Mouse (Mus musculus): ENCODE measurements around the gene Slit3. TPM values are rescaled to one million over a fixed set of nuclear protein-coding genes. Genes with fewer than 3 reads are reported as not detected.

Slit3 gene
- polyA plus RNA-seq, 1 experiment from 2014 or later = 4.9 TPM

GRCm38 (mm10) chr11:35270396-35270795, 149.4 kb downstream of the Slit3 start:
- WGBS = 88% methylated on average over 9 of the region's 9 CpGs
- DNase-seq (ENCODE audit: extremely low spot score, low spot score) = no peak
- H3K27ac ChIP-seq = no peak overlapping the region

DNA sequence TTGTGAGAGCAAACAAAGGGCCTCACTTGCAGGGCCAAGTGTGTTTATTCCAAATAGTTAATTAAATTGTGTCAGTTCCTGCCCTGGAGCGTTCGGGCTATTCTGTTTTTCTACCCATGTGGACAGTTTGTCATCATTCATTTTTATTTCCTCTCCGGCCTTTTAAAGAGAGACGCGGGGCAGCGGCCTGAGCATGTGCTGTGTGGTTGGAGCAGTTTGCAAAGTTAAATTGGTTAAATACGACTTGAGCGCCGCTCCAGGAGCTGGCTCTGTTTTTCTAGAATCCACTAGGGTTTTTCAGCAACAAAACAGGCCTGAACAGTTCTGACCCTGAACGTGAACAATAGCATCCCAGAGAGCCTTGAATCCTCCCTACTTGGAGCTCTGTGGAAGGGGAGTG, 152.4 kb downstream of the Slit3 start:
- DNase-seq (ENCODE audit: extremely low spot score, low spot score) = no peak
- H3K9me3 ChIP-seq = no peaks in the 10 kb centered on the region
- H3K4me3 ChIP-seq = no peak overlapping the region
- WGBS = 60% methylated on average over 10 of the region's 10 CpGs
- peaks cover 61% of the 10 kb centered on the region for H3K4me1 ChIP-seq
- no peaks in the 10 kb centered on the region for H3K36me3 ChIP-seq (replicated peaks)
- H3K27ac ChIP-seq = no peak overlapping the region
- H3K27me3 ChIP-seq (ENCODE audit: poor library complexity, severe bottlenecking) = peaks cover 59% of the 10 kb centered on the region

More at GRCm38 (mm10) chr11:35270396-35270795, 149.4 kb downstream of the Slit3 start:
- Histone ChIP-seq H3K27me3 (ENCODE audit: poor library complexity, severe bottlenecking) (peaks cover 36% of the 10 kb centered on the region), H3K4me1 (peaks cover 36% of the 10 kb centered on the region), H3K9me3 (no peaks in the 10 kb centered on the region), H3K36me3 (replicated peaks) (no peaks in the 10 kb centered on the region), H3K4me3 (no peak overlapping the region)

GRCm38 (mm10) chr11:35274036-35274435, 153.0 kb downstream of the Slit3 start:
- Histone ChIP-seq H3K4me3 (no peak overlapping the region), H3K36me3 (replicated peaks) (no peaks in the 10 kb centered on the region), H3K9me3 (no peaks in the 10 kb centered on the region), H3K4me1 (peaks cover 60% of the 10 kb centered on the region), H3K27ac (no peak overlapping the region), H3K27me3 (ENCODE audit: poor library complexity, severe bottlenecking) (peaks cover 64% of the 10 kb centered on the region)
- no peak for DNase-seq (ENCODE audit: extremely low spot score, low spot score)
- 95% methylated on average over 3 of the region's 3 CpGs for WGBS

- Histone ChIP-seq H3K27ac (no peak overlapping the region), H3K36me3 (replicated peaks) (no peaks in the 10 kb centered on the region), H3K4me3 (no peak overlapping the region), H3K27me3 (ENCODE audit: poor library complexity, severe bottlenecking) (peaks cover 76% of the 10 kb centered on the region), H3K9me3 (no peaks in the 10 kb centered on the region), H3K4me1 (peaks cover 57% of the 10 kb centered on the region)
- DNase-seq (ENCODE audit: extremely low spot score, low spot score) = no peak
- 90% methylated on average over 7 of the region's 7 CpGs for WGBS
Observed at GRCm38 (mm10) chr11:35275300-35275699, 154.3 kb downstream of the Slit3 start.

DNA sequence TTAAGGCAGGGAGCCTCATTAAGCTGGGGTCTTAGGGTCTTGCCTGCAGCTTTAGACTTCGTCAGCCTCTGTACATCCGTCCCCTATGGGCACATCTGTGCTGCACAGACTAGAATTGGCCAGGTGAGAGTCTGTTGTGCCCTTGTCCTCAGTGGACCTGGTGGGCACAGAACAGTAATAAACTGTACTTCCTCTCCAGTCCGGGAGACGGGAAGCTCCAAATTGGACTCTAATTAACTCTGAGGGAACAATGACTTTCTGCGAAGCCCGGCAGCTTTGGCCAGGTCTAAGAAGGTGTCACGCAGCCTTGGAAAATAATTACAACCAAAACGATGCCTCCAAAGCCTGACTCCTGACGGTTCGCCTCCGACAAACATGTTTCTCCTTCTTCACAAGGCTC, 155.0 kb downstream of the Slit3 start:
- DNase-seq (ENCODE audit: extremely low spot score, low spot score) = no peak
- 54% methylated on average over 11 of the region's 11 CpGs for WGBS
- Histone ChIP-seq H3K4me3 (no peak overlapping the region), H3K27ac (no peak overlapping the region), H3K36me3 (replicated peaks) (no peaks in the 10 kb centered on the region), H3K4me1 (peaks cover 53% of the 10 kb centered on the region), H3K27me3 (ENCODE audit: poor library complexity, severe bottlenecking) (peaks cover 79% of the 10 kb centered on the region), H3K9me3 (no peaks in the 10 kb centered on the region)

DNA sequence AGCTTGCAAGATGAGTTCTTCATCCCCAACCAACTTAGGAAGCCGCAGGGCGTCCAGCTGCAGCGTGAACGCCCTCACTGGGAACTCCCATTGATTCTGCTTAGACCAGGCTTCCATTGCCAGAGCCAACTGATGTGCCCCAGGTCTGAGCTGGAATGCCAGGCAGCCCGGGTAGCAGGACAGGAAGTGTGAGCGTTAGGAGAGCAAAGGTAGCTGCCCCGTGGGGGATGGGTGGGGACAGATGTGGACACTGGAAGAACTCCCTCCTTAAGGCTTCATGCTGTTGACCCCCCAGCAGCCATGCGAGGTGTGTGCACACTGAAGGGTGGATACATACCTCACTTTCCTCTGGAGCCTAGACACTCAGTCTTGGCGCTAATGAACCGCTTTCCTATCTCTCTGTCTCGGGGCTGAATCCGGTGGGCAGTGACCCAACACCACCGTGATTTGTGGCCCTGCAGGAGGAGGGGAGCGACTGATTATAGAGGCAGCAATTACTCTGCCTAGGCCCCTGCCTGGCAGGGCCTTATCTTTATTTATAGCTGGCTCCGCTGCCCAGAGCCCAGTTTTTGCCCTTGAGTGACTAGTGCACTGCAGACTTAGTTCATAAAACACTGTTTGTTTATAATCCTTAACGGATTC, 157.2 kb downstream of the Slit3 start:
- Histone ChIP-seq H3K4me1 (peaks cover 49% of the 10 kb centered on the region), H3K4me3 (no peak overlapping the region), H3K36me3 (replicated peaks) (no peaks in the 10 kb centered on the region), H3K27me3 (ENCODE audit: poor library complexity, severe bottlenecking) (peaks cover 82% of the 10 kb centered on the region), H3K27ac (no peak overlapping the region), H3K9me3 (no peaks in the 10 kb centered on the region)
- no peak for DNase-seq (ENCODE audit: extremely low spot score, low spot score)
- WGBS = 85% methylated on average over 16 of the region's 16 CpGs

GRCm38 (mm10) chr11:35280826-35281225, 159.8 kb downstream of the Slit3 start:
- Histone ChIP-seq H3K27ac (no peak overlapping the region), H3K4me3 (no peak overlapping the region), H3K36me3 (replicated peaks) (no peaks in the 10 kb centered on the region), H3K4me1 (peaks cover 52% of the 10 kb centered on the region), H3K27me3 (ENCODE audit: poor library complexity, severe bottlenecking) (peaks cover 78% of the 10 kb centered on the region), H3K9me3 (no peaks in the 10 kb centered on the region)
- WGBS = 84% methylated on average over 6 of the region's 6 CpGs
- DNase-seq (ENCODE audit: extremely low spot score, low spot score) = no peak

GRCm38 (mm10) chr11:35282001-35282632, 161.1 kb downstream of the Slit3 start:
- no peak for DNase-seq (ENCODE audit: extremely low spot score, low spot score)
- Histone ChIP-seq H3K4me1 (peaks cover 39% of the 10 kb centered on the region), H3K36me3 (replicated peaks) (no peaks in the 10 kb centered on the region), H3K4me3 (no peak overlapping the region), H3K27ac (no peak overlapping the region), H3K27me3 (ENCODE audit: poor library complexity, severe bottlenecking) (peaks cover 72% of the 10 kb centered on the region), H3K9me3 (no peaks in the 10 kb centered on the region)
- WGBS = 79% methylated on average over 5 of the region's 5 CpGs

DNA sequence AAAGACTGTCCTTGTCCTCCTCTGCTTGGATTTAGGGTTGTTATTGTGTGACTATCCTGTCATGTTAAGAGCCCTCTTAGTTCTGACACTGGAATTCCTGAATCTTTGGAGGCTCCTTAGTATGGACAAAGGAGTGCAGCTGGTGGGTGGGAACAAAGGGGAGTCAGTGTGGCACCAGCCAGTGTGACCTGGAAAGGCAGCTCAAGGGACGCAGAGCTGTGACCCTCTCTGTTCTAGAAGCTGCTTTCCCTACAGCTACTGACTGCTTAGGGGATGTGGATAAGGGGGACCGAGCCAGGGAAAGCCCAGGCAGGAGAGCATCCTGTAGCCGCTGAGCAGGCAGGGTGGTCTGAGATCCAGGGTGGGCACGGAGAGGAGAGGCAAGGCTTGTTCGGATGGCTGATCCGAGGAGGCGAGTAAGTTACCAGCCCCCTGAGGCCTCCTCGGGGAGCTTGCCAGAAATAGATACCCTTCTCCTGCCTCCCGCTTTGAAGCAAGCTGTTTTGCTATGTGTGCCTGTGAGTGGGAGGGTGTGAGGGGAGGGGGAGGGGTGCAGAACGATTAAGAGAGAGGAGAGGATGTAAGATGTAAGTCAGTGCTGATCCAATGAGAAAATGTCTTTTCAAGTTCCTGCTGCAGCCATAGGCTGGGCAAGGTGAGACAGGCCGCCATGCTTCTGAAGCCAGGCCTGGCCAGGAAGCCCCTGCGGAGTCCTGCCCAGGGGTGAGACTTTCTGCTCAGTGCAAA, 162.0 kb downstream of the Slit3 start:
- WGBS = 16% methylated on average over 12 of the region's 12 CpGs
- H3K4me1 ChIP-seq = peaks cover 33% of the 10 kb centered on the region
- 0 out of 2 replicates have a peak, but pooled peaks cover 3% of the 10 kb centered on the region for H3K9me3 ChIP-seq
- H3K27ac ChIP-seq = peak overlapping the region; percentile 81
- H3K27me3 ChIP-seq (ENCODE audit: poor library complexity, severe bottlenecking) = peaks cover 63% of the 10 kb centered on the region
- H3K4me3 ChIP-seq = no peak overlapping the region
- DNase-seq (ENCODE audit: extremely low spot score, low spot score) = peak; percentile 32
- no peaks in the 10 kb centered on the region for H3K36me3 ChIP-seq (replicated peaks)

- Histone ChIP-seq H3K36me3 (replicated peaks) (no peaks in the 10 kb centered on the region), H3K4me3 (no peak overlapping the region), H3K4me1 (peaks cover 27% of the 10 kb centered on the region), H3K27me3 (ENCODE audit: poor library complexity, severe bottlenecking) (peaks cover 56% of the 10 kb centered on the region), H3K9me3 (0 out of 2 replicates have a peak, but pooled peaks cover 3% of the 10 kb centered on the region), H3K27ac (no peak overlapping the region)
- 48% methylated on average over 3 of the region's 3 CpGs for WGBS
- no peak for DNase-seq (ENCODE audit: extremely low spot score, low spot score)
Observed at GRCm38 (mm10) chr11:35283767-35284166, 162.7 kb downstream of the Slit3 start.

- peaks cover 27% of the 10 kb centered on the region for H3K4me1 ChIP-seq
- DNase-seq (ENCODE audit: extremely low spot score, low spot score) = no peak
- H3K36me3 ChIP-seq (replicated peaks) = no peaks in the 10 kb centered on the region
- peaks cover 29% of the 10 kb centered on the region for H3K27me3 ChIP-seq (ENCODE audit: poor library complexity, severe bottlenecking)
- H3K27ac ChIP-seq = no peak overlapping the region
- H3K9me3 ChIP-seq = 0 out of 2 replicates have a peak, but pooled peaks cover 3% of the 10 kb centered on the region
- WGBS = 87% methylated on average over 13 of the region's 13 CpGs
- no peak overlapping the region for H3K4me3 ChIP-seq
Observed at GRCm38 (mm10) chr11:35286578-35287390, 165.8 kb downstream of the Slit3 start.

GRCm38 (mm10) chr11:35288056-35288455, 167.0 kb downstream of the Slit3 start:
- no peak overlapping the region for H3K27ac ChIP-seq
- H3K4me1 ChIP-seq = peaks cover 16% of the 10 kb centered on the region
- 0 out of 2 replicates have a peak, but pooled peaks cover 3% of the 10 kb centered on the region for H3K9me3 ChIP-seq
- DNase-seq (ENCODE audit: extremely low spot score, low spot score) = no peak
- peaks cover 25% of the 10 kb centered on the region; the same call in 1 of the 2 replicates for H3K27me3 ChIP-seq (ENCODE audit: poor library complexity, severe bottlenecking)
- 92% methylated on average over 7 of the region's 7 CpGs for WGBS
- no peaks in the 10 kb centered on the region for H3K36me3 ChIP-seq (replicated peaks)
- H3K4me3 ChIP-seq = no peak overlapping the region
